Mouse (Mus musculus): ENCODE results near the gene Syngap1. TPM values are rescaled to one million over a fixed set of nuclear protein-coding genes. Genes with fewer than 3 reads are reported as not detected.

Syngap1 gene
- total and polyA plus RNA-seq, 2 experiments from 2014 or later = 5.0 to 85.2 TPM

DNA sequence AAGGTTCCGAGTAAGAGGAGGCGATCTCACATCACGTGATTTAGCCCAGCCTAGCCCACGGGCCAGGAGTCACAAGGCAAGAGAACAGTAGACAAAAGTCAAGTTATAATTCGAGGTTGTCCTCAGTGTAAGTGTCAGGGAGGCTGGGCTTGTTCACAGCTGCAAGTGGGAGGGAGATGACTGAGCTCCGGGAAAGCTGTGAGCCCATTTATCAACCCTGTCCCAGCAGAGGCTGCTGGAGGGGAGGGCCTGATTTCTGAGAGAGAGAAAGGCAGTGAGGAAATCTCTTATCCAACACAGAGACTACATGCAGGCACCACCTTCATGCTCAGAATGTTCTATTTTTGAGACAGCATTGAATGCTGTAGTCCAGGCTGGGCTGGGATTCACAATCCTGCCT, 71.9 kb downstream of the Syngap1 start:
- WGBS = 44% methylated on average over 6 of the region's 6 CpGs
- H3K9me3 ChIP-seq (ENCODE audit: low read length) = no peaks in the 10 kb centered on the region
- no peak for DNase-seq
- no peak overlapping the region for H3K4me3 ChIP-seq (ENCODE audit: low read depth, low read length)
- H3K9ac ChIP-seq = no peak overlapping the region
- no peak for TF ChIP-seq CTCF (IDR thresholded peaks at IDR 0.05; ENCODE audit: low read depth)
- H3K4me1 ChIP-seq (ENCODE audit: insufficient read depth) = no peaks in the 10 kb centered on the region; the same call in 1 of the 2 replicates
- no peaks in the 10 kb centered on the region for H3K36me3 ChIP-seq (ENCODE audit: insufficient read depth)
- H3K27me3 ChIP-seq (ENCODE audit: insufficient read depth, low read length) = no peaks in the 10 kb centered on the region
- ATAC-seq = no peak
- H3K4me2 ChIP-seq (ENCODE audit: low read depth) = no peak overlapping the region
- H3K27ac ChIP-seq (ENCODE audit: low read depth, low read length) = no peak overlapping the region

DNA sequence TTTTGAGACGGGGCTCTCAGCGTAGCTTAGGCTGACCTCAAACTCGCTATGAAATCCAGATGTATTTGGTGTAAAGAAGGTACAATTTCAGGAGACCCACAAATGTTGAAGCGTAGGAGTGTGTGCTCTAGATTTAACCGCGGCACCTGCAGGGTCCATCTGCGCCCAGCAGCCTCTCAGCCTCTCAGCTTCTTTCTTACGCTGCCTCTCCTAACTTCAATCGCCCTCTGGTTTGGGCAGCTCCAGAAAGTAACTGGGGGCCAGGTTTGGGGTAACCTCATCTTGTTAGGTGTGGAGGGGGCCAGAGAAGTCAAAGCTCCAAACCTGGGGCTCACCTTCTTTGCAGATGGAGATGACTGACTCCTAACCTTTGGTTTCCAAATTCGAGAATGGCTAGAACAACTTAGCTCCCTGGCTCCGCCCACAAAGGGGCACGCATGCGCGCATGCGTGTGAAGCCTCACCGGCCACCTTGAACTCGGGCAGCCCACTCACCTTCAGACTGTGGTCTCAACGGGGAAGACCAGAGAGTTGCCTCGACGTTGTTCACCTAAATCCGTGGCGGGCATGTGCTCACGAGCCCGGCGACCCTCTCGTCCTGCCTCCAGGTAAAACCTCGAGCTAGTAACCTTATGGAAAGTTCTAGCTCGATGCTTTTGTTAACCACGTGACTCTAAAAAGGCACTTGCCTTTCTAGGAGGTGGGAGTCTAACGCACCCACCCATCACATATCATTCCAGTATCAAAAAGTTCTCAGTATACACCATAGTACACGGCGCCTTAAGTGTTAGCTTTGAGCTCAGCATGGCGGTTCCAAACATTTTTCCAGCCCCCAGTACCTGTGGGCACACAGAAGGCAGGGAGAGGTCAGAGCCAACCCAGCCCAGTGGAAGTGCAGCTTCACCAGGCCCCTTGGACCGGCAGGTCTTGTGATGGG, 76.8 kb downstream of the Syngap1 start:
- 5% methylated on average over 34 of the region's 34 CpGs for WGBS
- H3K4me3 ChIP-seq (ENCODE audit: low read depth, low read length) = peak overlapping the region; percentile 39
- H3K4me1 ChIP-seq (ENCODE audit: insufficient read depth) = peaks cover 4% of the 10 kb centered on the region; the same call in 1 of the 2 replicates
- peak overlapping the region; percentile 52 for H3K9ac ChIP-seq
- H3K36me3 ChIP-seq (ENCODE audit: insufficient read depth) = peaks cover 33% of the 10 kb centered on the region
- H3K27ac ChIP-seq (ENCODE audit: low read depth, low read length) = peak overlapping the region; percentile 57; the same call in 1 of the 2 replicates
- no peaks in the 10 kb centered on the region for H3K9me3 ChIP-seq (ENCODE audit: low read length)
- DNase-seq (peak; percentile 93), ATAC-seq (peak; percentile 88)
- no peak for TF ChIP-seq CTCF (IDR thresholded peaks at IDR 0.05; ENCODE audit: low read depth)
- peak overlapping the region; percentile 54 for H3K4me2 ChIP-seq (ENCODE audit: low read depth)
- no peaks in the 10 kb centered on the region for H3K27me3 ChIP-seq (ENCODE audit: insufficient read depth, low read length)

DNA sequence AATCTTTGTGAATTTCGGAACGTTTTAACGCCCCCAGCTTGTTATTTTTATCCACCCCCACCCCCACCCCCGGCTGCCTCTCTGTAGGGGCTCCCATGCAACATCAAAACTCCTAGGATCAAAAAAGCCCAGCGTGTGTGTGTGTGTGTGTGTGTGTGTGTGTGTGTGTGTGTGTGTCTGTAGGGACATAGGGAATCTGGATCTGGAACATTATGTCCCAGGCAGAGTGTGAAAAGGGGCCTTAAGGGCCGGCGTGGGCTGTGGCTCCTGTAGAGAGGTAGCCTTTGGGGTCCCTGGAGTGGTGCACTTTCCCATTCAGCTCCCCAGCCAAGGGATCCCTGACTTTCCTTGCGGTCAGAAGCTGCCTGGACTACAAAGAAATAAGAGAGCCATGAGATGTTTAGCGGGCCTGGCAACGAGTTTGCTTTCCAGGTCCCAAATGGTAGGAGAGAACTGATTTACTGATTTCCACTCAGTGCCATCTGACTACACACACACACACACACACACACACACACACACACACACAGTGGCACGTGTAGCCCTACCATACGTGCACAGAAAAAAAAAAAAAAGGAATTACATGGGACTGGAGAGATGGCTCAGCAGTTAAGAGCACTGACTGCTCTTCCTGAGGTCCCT, 77.6 kb downstream of the Syngap1 start:
- peak overlapping the region; percentile 52; the same call in 1 of the 2 replicates for H3K9ac ChIP-seq

DNA sequence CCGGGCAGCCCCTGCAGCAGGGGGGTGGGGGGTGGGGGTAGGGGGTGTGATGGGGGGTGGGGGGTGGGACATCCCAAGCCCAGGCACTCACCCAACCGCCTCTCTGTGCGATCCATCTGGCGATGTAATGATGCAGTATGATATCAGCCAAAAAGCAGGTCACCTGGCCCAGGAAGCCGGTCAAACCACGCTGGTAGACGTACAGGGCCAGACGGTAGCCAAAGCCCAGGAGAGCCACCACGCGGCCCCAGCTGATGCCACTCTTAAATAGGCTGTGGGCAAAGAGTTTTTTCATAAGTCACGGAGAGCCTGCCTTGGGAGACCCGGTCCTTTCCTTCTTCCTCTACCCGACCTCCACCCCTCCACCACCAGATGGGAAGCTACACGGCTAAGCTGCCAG, 80.0 kb downstream of the Syngap1 start:
- peaks cover 4% of the 10 kb centered on the region; the same call in 1 of the 2 replicates for H3K4me1 ChIP-seq (ENCODE audit: insufficient read depth)
- DNase-seq (no peak), ATAC-seq (no peak)
- no peaks in the 10 kb centered on the region for H3K9me3 ChIP-seq (ENCODE audit: low read length)
- H3K9ac ChIP-seq = no peak overlapping the region
- WGBS = 88% methylated on average over 14 of the region's 14 CpGs
- H3K27me3 ChIP-seq (ENCODE audit: insufficient read depth, low read length) = no peaks in the 10 kb centered on the region
- H3K27ac ChIP-seq (ENCODE audit: low read depth, low read length) = no peak overlapping the region
- no peak overlapping the region for H3K4me3 ChIP-seq (ENCODE audit: low read depth, low read length)
- no peak overlapping the region for H3K4me2 ChIP-seq (ENCODE audit: low read depth)
- TF ChIP-seq CTCF (IDR thresholded peaks at IDR 0.05; ENCODE audit: low read depth) = no peak
- peaks cover 57% of the 10 kb centered on the region for H3K36me3 ChIP-seq (ENCODE audit: insufficient read depth)

More for the DNA sequence above, 77.6 kb downstream of the Syngap1 start:
- H3K9me3 ChIP-seq (ENCODE audit: low read length) = no peaks in the 10 kb centered on the region
- no peaks in the 10 kb centered on the region for H3K27me3 ChIP-seq (ENCODE audit: insufficient read depth, low read length)
- 34% methylated on average over 12 of the region's 12 CpGs for WGBS
- peak overlapping the region; percentile 54 for H3K4me2 ChIP-seq (ENCODE audit: low read depth)
- peaks cover 4% of the 10 kb centered on the region; the same call in 1 of the 2 replicates for H3K4me1 ChIP-seq (ENCODE audit: insufficient read depth)
- peak overlapping the region; percentile 39; the same call in 1 of the 2 replicates for H3K4me3 ChIP-seq (ENCODE audit: low read depth, low read length)
- H3K36me3 ChIP-seq (ENCODE audit: insufficient read depth) = peaks cover 36% of the 10 kb centered on the region
- ATAC-seq = peak; percentile 18; the same call in 1 of the 2 replicates
- no peak for TF ChIP-seq CTCF (IDR thresholded peaks at IDR 0.05; ENCODE audit: low read depth)
- 0 out of 2 replicates have a peak overlapping the region, but pooled peaks have one; percentile 29 for H3K27ac ChIP-seq (ENCODE audit: low read depth, low read length)
- peak; percentile 32 for DNase-seq

DNA sequence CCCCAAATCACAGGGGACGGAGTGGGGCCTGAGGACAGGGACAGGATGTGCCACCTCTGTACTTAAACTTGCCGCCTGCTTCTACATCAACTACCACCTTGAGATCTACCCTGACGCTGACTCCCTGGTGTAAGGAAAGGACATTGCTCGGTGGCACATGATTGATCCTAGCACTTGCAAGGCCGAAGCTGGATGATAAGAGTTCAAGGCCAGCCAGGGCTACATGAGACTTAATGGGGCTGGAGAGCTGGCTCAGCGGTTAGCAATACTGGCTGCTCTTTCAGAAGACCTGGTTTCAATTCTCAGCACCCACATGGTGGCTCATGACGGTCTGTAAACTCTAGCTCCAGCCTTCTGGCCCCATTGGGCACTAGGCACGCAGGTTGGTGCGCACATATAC, 80.7 kb downstream of the Syngap1 start:
- Histone ChIP-seq H3K4me2 (ENCODE audit: low read depth) (no peak overlapping the region), H3K4me1 (ENCODE audit: insufficient read depth) (peaks cover 4% of the 10 kb centered on the region; the same call in 1 of the 2 replicates), H3K9ac (no peak overlapping the region), H3K36me3 (ENCODE audit: insufficient read depth) (peaks cover 58% of the 10 kb centered on the region), H3K9me3 (ENCODE audit: low read length) (no peaks in the 10 kb centered on the region), H3K27ac (ENCODE audit: low read depth, low read length) (no peak overlapping the region), H3K4me3 (ENCODE audit: low read depth, low read length) (no peak overlapping the region), H3K27me3 (ENCODE audit: insufficient read depth, low read length) (no peaks in the 10 kb centered on the region)
- ATAC-seq = no peak
- 94% methylated on average over 9 of the region's 9 CpGs for WGBS
- TF ChIP-seq CTCF (IDR thresholded peaks at IDR 0.05; ENCODE audit: low read depth) = no peak
- no peak for DNase-seq

Small RNAs within 50 kb of the gene (microRNA-seq; reads per million reads assigned to microRNA genes)
- gene Gm27775 = 0 reads per million in 2 experiments
- gene Mir3083 = 1.5 to 4.3 reads per million in 2 experiments
- gene Mir6968 = 0 to 0.98 reads per million in 2 experiments

Other genes starting within 250 kb of the Syngap1 start
- 26.0 and 31.4 TPM in 2 replicates for gene Crebrf, start 225.6 kb upstream of the Syngap1 start, total RNA-seq (2014; rRNA removed)
- gene Crebrf, start 225.6 kb upstream of the Syngap1 start, polyA plus RNA-seq (2015; fragmentation: Nextera tagmentation; extraction: Ambion mirVana) = 7.2 and 11.0 TPM in 2 replicates
- 57.5 and 60.0 TPM in 2 replicates for gene Bnip1, start 160.2 kb upstream of the Syngap1 start, total RNA-seq (2014; rRNA removed)
- gene Bnip1, start 160.2 kb upstream of the Syngap1 start, polyA plus RNA-seq (2015; fragmentation: Nextera tagmentation; extraction: Ambion mirVana) = 39.4 and 52.0 TPM in 2 replicates
- 0.14 TPM in 1 of 2 replicates, not detected in the other for gene Nkx2-5, start 96.2 kb upstream of the Syngap1 start, total RNA-seq (2014; rRNA removed)
- not detected in 2 replicates for gene Nkx2-5, start 96.2 kb upstream of the Syngap1 start, polyA plus RNA-seq (2015; fragmentation: Nextera tagmentation; extraction: Ambion mirVana)
- gene Kifc5b, start 24.2 kb upstream of the Syngap1 start, total RNA-seq (2014; rRNA removed) = 1.0 and 3.3 TPM in 2 replicates
- gene Kifc5b, start 24.2 kb upstream of the Syngap1 start, polyA plus RNA-seq (2015; fragmentation: Nextera tagmentation; extraction: Ambion mirVana) = 0.74 and 1.5 TPM in 2 replicates
- 35.4 and 38.9 TPM in 2 replicates for gene Phf1, start 8.2 kb upstream of the Syngap1 start, total RNA-seq (2014; rRNA removed)
- 20.4 and 24.1 TPM in 2 replicates for gene Phf1, start 8.2 kb upstream of the Syngap1 start, polyA plus RNA-seq (2015; fragmentation: Nextera tagmentation; extraction: Ambion mirVana)
- gene Cuta, start 1.7 kb upstream of the Syngap1 start, total RNA-seq (2014; rRNA removed) = 44.4 and 44.9 TPM in 2 replicates
- gene Cuta, start 1.7 kb upstream of the Syngap1 start, polyA plus RNA-seq (2015; fragmentation: Nextera tagmentation; extraction: Ambion mirVana) = 147 and 158 TPM in 2 replicates
- 20.9 and 22.5 TPM in 2 replicates for gene Zbtb9, start 31.9 kb downstream of the Syngap1 start, total RNA-seq (2014; rRNA removed)
- gene Zbtb9, start 31.9 kb downstream of the Syngap1 start, polyA plus RNA-seq (2015; fragmentation: Nextera tagmentation; extraction: Ambion mirVana) = 4.2 and 6.8 TPM in 2 replicates
- 36.5 and 48.1 TPM in 2 replicates for gene Bak1, start 87.8 kb downstream of the Syngap1 start, total RNA-seq (2014; rRNA removed)
- 2.5 and 3.5 TPM in 2 replicates for gene Bak1, start 87.8 kb downstream of the Syngap1 start, polyA plus RNA-seq (2015; fragmentation: Nextera tagmentation; extraction: Ambion mirVana)
- 1.8 and 2.9 TPM in 2 replicates for gene Itpr3, start 116.1 kb downstream of the Syngap1 start, total RNA-seq (2014; rRNA removed)
- 0.30 TPM in 2 replicates for gene Itpr3, start 116.1 kb downstream of the Syngap1 start, polyA plus RNA-seq (2015; fragmentation: Nextera tagmentation; extraction: Ambion mirVana)
- gene Uqcc2, start 192.7 kb downstream of the Syngap1 start, total RNA-seq (2014; rRNA removed) = 214 and 330 TPM in 2 replicates
- gene Uqcc2, start 192.7 kb downstream of the Syngap1 start, polyA plus RNA-seq (2015; fragmentation: Nextera tagmentation; extraction: Ambion mirVana) = 388 and 459 TPM in 2 replicates
- 0.08 TPM in 1 of 2 replicates, not detected in the other for gene Ip6k3, start 226.5 kb downstream of the Syngap1 start, total RNA-seq (2014; rRNA removed)
- gene Ip6k3, start 226.5 kb downstream of the Syngap1 start, polyA plus RNA-seq (2015; fragmentation: Nextera tagmentation; extraction: Ambion mirVana) = 0.06 TPM in 2 replicates

All from forebrain, postnatal 0 days (tissue).